Mouse (Mus musculus) retina, embryonic 14.5 days (tissue): ENCODE measurements at regions not wholly inside any gene's neighbourhood (a gene's known extent, or its start where the extent isn't known, plus 50 kb on each side); places are given as distances from the start of the nearest gene placed in this dataset.

ENCODE experiments used
- DNase-seq: peaks from one replicate; pipeline ENCODE4 v3.0.0-alpha.2; 2015; ENCODE audit warnings: low spot score

GRCm38 (mm10) chr7:70219310-70219709, 147.2 kb downstream of the Nr2f2 start:
- no peak for DNase-seq

- DNase-seq = no peak
Measured at GRCm38 (mm10) chr7:70217137-70217536, 149.4 kb downstream of the Nr2f2 start.

GRCm38 (mm10) chr7:70213970-70214520, 152.5 kb downstream of the Nr2f2 start:
- DNase-seq = no peak

GRCm38 (mm10) chr7:70205900-70206299, 160.6 kb downstream of the Nr2f2 start:
- DNase-seq = no peak

GRCm38 (mm10) chr7:70200188-70200587, 166.3 kb downstream of the Nr2f2 start:
- no peak for DNase-seq

- no peak for DNase-seq
Measured at GRCm38 (mm10) chr7:70178956-70179355, 187.6 kb downstream of the Nr2f2 start.

- no peak for DNase-seq
Measured at GRCm38 (mm10) chr7:70178006-70178405, 188.5 kb downstream of the Nr2f2 start.

GRCm38 (mm10) chr7:70176686-70177259, 189.8 kb downstream of the Nr2f2 start:
- no peak for DNase-seq

GRCm38 (mm10) chr7:70176086-70176485, 190.4 kb downstream of the Nr2f2 start:
- no peak for DNase-seq

- no peak for DNase-seq
Measured at GRCm38 (mm10) chr7:70172431-70172830, 194.1 kb downstream of the Nr2f2 start.

- DNase-seq = no peak
Measured at GRCm38 (mm10) chr7:70171456-70171855, 195.1 kb downstream of the Nr2f2 start.

- no peak for DNase-seq
Measured at GRCm38 (mm10) chr7:70168080-70168479, 198.5 kb downstream of the Nr2f2 start.

- DNase-seq = no peak
Measured at GRCm38 (mm10) chr7:70166081-70166480, 200.5 kb downstream of the Nr2f2 start.

- DNase-seq = no peak
Measured at GRCm38 (mm10) chr7:70165501-70165900, 201.0 kb downstream of the Nr2f2 start.

- DNase-seq = no peak
Measured at GRCm38 (mm10) chr7:70164691-70165193, 201.8 kb downstream of the Nr2f2 start.

- peak; percentile 18 for DNase-seq
Measured at GRCm38 (mm10) chr7:70158531-70158930, 208.0 kb downstream of the Nr2f2 start.

- no peak for DNase-seq
Measured at GRCm38 (mm10) chr7:70144726-70145271, 221.7 kb downstream of the Nr2f2 start.

- no peak for DNase-seq
Measured at GRCm38 (mm10) chr7:70136837-70137236, 229.7 kb downstream of the Nr2f2 start.

- no peak for DNase-seq
Measured at GRCm38 (mm10) chr7:70135416-70135815, 231.1 kb downstream of the Nr2f2 start.

GRCm38 (mm10) chr7:70129963-70130362, 236.6 kb downstream of the Nr2f2 start:
- DNase-seq = no peak

- DNase-seq = no peak
Measured at GRCm38 (mm10) chr7:70122818-70123217, 243.7 kb downstream of the Nr2f2 start.

- DNase-seq = no peak
Measured at GRCm38 (mm10) chr7:70119517-70119916, 247.0 kb downstream of the Nr2f2 start.

- no peak for DNase-seq
Measured at GRCm38 (mm10) chr7:70118971-70119370, 247.6 kb downstream of the Nr2f2 start.
